Mouse (Mus musculus) right cerebral cortex, postnatal 4 days (tissue): Measurements from ENCODE around the gene Timd2.
"Not testable (repeated sequence)": the region's sequence is repeated elsewhere in the genome, so short reads cannot be mapped to it uniquely, and the experiment has no call there.

Source experiments
- DNase-seq: peaks from one replicate; pipeline ENCODE4 v3.0.0-alpha.2; 2022

The Timd2 gene

GRCm38 (mm10) chr11:46706664-46707356, at the start of gene Timd2:
Gene Timd2, minus strand, starts transcription at chr11:46707061.
- no peak for DNase-seq

DNA sequence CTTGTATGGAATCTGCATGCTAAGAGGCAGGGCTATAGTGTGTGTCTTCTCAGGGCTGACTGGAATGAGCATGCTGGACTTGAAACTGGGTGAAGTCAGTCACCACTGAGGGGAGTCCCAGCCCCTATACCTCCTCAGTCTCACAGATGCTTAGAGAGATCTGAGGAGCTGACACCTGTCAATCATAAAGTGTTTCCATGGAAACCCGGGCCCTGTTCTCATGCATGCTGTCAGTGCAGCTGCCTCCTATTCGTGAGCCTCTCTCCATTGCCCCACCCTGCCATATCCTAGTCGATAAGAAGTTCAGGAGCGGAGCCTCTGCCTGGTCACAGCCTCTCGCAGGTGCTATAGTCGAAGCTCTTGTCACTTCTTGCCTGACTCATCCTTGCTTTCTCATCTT, 48.9 kb upstream of the Timd2 start:
- DNase-seq = not testable (repeated sequence)

DNA sequence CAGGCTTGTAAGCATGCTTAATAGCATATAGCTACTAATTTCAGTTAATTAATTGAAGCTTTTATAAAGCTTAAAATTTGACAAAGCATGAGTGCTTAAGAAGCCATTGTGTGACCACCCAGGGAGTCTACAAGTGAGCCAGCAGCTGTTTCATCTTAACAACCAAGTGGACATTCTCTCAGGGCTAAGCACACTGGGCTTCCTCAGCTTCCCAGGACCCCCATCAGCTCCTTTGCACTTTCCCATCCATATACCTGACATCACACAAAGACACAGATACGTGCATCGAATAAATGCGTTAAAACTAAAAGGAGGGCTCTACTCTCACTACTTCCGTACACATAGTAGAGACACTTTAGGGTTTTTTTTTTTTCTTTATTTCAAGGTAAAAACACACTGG, 47.8 kb upstream of the Timd2 start:
- DNase-seq = no peak

DNA sequence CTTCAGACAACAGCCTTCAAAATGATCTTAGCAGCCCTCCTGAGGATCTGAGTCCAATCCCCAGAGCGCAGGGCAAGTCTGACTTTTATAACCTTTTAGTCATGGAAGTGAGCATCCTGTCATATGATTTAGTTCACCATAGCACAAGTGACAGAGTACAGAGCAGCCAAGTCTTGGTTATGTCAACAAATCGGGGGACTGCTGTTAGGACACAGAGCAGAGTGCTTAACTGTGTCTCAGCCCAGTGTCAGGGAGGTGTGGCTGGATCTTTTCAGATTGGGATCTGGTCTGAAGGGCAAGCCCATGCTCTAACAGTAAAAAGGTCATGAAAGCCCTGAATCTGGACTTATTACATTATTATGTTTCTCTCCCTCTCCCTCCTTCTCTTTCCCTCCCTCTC, 46.8 kb upstream of the Timd2 start:
- DNase-seq = no peak

DNA sequence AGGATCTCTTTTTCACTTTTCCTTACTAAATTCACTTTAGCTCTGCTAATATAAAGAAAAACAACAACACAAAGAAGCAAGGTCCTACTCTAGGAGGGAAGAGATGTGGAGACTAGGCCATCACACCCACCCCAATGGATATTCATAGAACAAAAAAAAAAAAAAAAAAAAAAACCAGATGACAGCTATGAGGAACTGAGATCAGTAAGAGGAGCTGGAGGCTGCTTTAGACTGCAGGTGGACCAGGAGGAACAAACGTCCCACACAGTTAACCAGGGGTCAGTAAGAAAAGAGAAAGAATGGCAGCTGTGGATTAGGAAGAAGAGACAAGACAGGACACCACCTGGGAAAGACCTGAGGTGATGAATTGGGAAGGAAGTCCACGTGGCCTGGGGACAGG, 41.1 kb upstream of the Timd2 start:
- DNase-seq = no peak

DNA sequence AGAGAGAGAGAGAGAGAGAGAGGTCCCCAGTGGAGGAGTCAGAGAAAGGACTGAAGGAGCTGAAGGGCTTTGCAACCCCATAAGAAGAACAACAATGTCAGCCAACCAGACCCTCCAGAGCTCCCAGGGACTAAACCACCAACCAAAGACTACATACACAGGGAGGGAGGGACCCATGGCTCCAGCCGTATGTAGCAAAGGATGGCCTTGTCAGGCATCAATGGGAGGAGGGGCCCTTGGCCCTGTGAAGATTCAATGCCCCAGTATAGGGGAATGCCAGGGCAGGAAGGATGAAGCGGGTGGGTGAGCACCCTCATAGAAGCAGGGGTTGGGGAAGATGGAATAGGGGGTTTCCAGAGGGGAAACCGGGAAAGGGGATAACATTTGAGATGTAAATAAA, 34.9 kb upstream of the Timd2 start:
- no peak for DNase-seq

DNA sequence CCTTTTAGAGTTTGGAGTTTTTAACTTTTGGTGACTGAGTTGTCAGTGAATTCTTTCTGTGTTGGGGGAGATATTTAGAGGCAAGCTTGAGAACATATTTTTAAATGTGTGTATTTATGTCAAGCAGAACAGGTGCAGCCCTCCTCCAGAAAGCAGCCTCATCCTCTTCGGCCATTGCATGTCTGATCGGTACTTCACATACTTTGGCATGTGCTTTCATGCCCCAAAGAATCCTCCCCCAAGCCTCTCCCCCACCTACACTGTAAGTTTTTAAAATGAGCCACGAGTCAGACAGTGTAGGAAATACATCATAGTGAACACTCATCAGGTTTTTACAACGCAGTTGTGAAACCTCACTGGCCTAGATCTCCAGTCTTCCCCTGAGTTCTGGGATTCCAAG, 34.0 kb upstream of the Timd2 start:
- no peak for DNase-seq

DNA sequence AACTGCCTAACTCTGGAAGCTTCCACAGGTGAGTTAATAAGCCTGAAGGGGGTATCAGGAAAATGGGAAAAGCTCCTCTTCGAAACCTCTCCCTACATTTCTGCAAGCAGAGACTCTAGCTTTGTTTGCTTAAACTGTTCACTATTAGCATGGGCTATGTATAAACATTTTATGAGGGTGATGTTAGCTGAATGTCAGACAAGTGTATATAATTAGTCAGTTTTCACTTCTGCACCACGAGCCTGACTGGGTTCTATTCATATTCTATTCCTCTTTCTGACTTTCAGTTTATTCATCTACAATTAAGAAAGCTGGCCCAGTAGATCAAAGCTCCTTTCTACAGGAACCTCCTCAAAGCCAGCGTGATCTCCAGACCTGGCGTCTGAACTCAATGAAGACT, 32.6 kb upstream of the Timd2 start:
- no peak for DNase-seq

DNA sequence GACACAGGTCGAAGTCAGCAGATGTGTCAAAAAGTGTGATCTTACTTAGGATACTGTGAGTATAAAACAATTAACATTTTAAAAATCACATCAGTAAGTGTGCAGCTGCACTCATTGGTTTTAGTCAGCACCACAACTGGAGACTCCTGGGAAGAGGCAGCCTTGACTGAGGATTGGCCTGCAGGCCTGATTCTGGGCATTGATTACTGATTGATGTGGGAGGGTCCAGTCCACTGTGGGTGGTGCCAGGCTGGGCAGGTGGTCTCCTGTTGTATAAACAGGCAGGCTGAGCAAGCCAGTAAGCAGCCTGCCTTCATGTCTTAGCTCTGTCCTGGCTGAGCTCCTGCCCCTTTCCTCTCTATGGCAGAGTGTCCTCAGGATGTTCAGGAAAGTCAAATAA, 28.2 kb upstream of the Timd2 start, which contains the start of gene Havcr1:
TSS of gene Havcr1 (plus strand) at position 5 of the 400 bp plus-strand sequence.
- DNase-seq = not testable (repeated sequence)

GRCm38 (mm10) chr11:46734617-46735016, 27.8 kb upstream of the Timd2 start:
- no peak for DNase-seq

DNA sequence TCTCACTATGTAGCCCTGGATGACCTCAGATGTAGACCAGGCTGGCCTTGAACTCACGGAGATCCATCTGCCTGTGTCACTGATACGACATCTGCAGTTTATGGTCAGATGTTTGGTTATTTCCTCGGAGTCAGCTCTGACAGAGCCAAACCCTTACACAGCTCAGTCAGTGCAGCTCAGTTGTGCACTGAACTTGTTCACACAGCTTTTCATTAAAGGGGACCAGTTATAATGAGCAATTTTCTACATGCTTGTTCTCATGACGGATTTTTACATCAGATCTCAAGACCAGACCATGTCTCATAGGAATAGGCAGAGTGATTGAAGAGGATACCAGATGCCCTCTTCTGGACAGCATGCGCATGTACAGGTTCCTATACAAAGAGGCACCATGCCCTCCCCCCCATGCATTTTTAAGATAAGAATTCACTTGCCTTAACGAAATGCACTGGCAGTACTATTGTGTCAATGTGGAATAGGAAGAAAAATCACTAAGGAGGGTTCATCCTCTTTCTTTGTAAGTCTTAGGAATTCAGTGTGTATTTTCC, 26.5 kb upstream of the Timd2 start:
- no peak for DNase-seq

DNA sequence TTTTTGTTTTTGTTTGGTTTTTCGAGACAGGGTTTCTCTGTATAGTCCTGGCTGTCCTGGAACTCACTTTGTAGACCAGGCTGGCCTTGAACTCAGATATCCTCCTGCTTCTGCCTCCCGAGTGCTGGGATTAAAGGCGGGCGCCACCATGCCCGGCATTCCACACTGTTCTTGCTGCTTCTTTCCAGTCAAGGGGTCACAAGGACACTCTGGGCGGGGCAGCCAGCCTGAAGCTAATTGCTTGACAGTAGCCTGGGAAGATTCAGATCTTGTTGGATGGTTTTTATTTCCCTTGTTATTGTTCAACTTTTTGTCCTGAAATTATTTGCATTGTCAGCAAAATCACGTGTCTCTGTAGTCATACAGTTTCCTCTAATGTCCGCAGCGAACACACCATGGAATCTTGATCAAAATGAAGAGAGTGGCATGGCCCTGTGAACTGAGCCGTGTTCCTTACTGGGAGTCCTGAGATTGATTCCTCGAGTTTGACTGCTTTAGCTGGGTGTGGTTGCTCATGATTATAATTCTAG, 24.7 kb upstream of the Timd2 start:
- DNase-seq = no peak

DNA sequence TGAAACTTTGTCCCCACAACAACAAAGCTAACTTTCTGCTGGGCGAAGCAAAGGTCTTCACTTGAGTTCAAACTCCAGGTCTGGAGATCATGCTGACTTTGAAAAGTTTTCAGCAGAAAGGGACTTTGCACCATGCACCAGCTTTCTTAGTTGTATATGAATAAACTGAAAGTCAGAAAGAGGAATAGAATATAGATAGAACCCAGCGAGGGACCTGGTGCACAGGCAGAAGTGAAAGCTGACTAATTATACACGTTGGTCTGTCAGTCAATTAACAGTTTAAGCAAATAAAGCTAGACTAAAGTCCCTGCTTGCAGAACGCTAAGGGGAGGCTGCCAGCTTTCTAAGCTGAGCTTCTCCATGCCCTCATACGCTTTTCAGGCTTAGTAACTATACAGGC, 8.0 kb downstream of the Timd2 start:
- no peak for DNase-seq

DNA sequence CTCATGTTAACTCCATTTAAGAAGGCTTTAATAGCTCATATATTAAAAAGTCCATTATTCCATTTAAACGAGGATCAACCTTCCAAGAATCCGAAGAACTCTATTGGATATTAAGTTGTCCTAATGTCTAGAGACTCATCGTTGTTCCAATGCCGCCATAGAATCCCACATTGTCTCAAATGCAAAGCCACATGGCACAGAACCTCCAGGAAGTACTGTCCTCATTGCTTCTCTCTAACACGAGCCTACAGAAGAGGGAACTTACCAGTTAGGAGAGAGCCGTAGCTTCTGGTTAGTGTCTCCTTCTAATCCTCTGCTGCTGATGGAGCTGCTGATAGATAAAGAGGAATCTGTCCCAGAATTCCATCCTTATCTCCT, 8.6 kb downstream of the Timd2 start:
- no peak for DNase-seq

GRCm38 (mm10) chr11:46697433-46698277, 9.2 kb downstream of the Timd2 start:
- DNase-seq = no peak

- not testable (repeated sequence) for DNase-seq
These were observed 11.0 kb downstream of the Timd2 start for GRCm38 (mm10) chr11:46695849-46696248.

DNA sequence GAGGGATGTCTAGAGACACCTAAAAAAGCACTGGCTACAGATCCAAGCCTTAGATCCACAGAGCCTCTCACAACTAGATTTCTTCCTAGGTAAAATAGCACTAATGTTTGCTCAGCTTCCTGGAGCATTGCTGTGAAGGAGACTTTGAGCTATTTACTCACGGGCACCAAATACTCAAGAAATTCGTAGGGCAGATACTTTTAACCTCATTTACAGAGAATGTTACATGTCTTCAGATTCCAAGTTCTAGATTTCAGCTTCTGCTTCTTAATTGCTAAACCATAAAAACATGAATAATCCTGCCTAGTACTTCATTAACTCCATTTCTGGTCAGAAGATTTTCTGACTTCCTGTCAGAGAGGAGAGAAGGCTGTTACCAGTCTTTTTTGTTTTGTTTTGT, 16.7 kb downstream of the Timd2 start:
- no peak for DNase-seq

GRCm38 (mm10) chr11:46683723-46684122, 23.1 kb downstream of the Timd2 start:
- no peak for DNase-seq

DNA sequence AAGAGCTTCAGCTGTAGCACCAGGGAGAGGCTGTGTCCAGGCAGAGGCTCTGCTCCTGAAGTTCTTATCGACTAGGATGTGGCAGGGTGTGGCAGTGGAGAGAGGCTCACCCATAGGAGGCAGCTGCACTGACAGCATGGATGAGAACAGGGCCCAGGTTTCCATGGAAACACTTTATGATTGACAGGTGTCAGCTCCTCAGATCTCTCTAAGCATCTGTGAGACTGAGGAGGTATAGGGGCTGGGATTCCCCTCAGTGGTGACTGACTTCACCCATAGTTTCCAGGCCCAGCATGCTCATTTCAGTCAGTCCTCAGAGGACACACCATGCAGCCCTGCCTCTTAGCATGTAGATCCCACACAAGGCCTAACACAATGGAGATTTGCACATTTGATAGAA, 24.0 kb downstream of the Timd2 start:
- no peak for DNase-seq

DNA sequence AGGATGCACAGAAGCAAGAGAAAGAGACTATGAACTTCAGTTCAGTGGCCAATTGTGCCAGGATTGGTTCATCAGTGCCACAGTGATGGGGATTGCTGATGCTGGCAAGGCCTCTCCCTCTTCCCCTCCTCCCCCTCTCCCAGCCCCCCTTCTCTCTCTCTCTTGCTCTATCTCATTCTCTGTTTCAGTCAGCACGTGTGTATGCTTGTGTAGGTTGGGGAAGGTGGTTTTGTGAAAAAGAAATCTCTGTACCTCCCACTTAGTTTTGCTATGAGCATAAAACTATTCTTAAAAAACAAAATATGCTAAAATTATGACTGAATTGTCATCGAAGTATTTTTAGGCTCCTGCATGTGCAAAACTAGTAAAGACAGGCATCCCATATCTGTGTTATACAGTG, 38.9 kb downstream of the Timd2 start:
- no peak for DNase-seq

- no peak for DNase-seq
These were observed 39.8 kb downstream of the Timd2 start for GRCm38 (mm10) chr11:46667105-46667504.

GRCm38 (mm10) chr11:46665599-46666522, 41.0 kb downstream of the Timd2 start:
- no peak for DNase-seq

DNA sequence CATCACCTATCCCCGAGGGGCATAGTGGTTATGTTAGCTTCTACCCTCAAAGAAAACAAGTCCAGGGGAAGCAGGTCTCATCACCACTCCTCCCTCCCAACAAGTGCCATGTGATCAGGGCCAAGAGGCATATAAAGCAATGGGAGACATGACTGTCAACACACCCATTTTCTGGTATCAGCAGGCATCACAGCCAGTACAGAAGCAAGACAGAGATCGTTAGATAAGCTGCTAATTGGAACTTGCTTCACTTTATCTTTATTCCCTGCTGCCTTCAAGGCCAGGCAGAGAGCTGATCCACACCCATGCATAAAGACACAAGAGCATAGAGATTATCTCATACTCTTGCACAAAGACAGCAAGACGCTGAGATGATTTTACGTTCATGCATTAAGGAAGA, 43.6 kb downstream of the Timd2 start:
- no peak for DNase-seq
